Mouse (Mus musculus): ENCODE results near the gene Wsb1. TPM values are rescaled to one million over a fixed set of nuclear protein-coding genes. Genes with fewer than 3 reads are reported as not detected.

Gene Wsb1
- total RNA-seq, 2 experiments from 2014 or later = 85.9 to 87.5 TPM

GRCm38 (mm10) chr11:79209113-79209512, 45.4 kb downstream of the Wsb1 start:
- no peak for DNase-seq (ENCODE audit: extremely low spot score in 1 of 2, low spot score in 2 of 2)
- intact Hi-C loops (cut with DNase I) = no loop called here
- Histone ChIP-seq H3K27ac (no peak overlapping the region), H3K4me3 (no peak overlapping the region)
- no peak for TF ChIP-seq CTCF (IDR thresholded peaks at IDR 0.05)

DNA sequence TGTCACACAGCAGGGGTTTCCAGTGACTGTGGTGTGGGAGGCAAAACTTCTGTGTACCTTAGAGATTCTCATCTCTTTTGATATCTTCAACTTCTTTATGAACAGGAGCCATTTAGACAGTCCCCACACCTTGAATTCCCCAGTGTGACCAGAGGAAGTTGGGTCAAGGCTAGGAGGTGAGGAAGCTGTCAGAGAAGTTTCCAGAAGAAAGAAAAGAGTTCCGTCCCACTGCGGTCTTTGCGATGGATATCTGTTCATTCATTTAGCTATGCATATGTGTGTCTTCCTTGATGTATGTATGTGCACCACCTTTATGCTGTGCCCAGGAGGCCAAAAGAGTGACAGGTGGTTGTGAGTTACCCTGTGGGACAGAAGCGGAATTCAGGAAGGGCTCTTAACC, 46.0 kb downstream of the Wsb1 start:
- Histone ChIP-seq H3K27ac (no peak overlapping the region), H3K4me3 (no peak overlapping the region)
- intact Hi-C loops (cut with DNase I) = no loop called here
- no peak for TF ChIP-seq CTCF (IDR thresholded peaks at IDR 0.05)
- no peak for DNase-seq (ENCODE audit: extremely low spot score in 1 of 2, low spot score in 2 of 2)

- DNase-seq (ENCODE audit: extremely low spot score in 1 of 2, low spot score in 2 of 2) = no peak
- intact Hi-C loops (cut with DNase I) = no loop called here
- no peak overlapping the region for H3K4me3 ChIP-seq
- no peak overlapping the region for H3K27ac ChIP-seq
- no peak for TF ChIP-seq CTCF (IDR thresholded peaks at IDR 0.05)
These were observed 46.8 kb downstream of the Wsb1 start for GRCm38 (mm10) chr11:79207691-79208090.

GRCm38 (mm10) chr11:79204444-79204843, 50.0 kb downstream of the Wsb1 start:
- Histone ChIP-seq H3K27ac (no peak overlapping the region), H3K4me3 (no peak overlapping the region)
- intact Hi-C loops (cut with DNase I) = no loop called here
- no peak for TF ChIP-seq CTCF (IDR thresholded peaks at IDR 0.05)
- DNase-seq (ENCODE audit: extremely low spot score in 1 of 2, low spot score in 2 of 2) = no peak

DNA sequence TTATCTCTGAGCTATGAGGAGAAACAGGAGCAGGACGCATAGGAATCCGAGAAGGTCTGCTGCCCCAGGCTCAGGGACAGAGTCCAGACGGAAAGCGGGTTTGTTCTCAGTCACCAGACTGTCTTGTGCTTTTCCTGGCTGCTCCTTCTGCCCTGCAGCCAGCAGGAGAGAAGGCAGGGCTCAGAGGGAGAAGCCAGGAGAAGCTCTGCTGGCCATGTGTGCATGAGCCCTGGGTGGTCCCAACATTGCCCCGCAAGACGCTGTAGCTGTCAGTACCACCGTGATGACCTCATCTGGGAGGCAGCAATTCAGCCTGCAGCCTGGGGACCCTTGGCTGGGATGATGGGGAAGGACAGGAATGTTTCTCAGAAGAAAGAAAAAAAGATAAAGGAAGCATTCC, 54.0 kb downstream of the Wsb1 start:
- no peak for TF ChIP-seq CTCF (IDR thresholded peaks at IDR 0.05)
- Histone ChIP-seq H3K4me3 (no peak overlapping the region), H3K27ac (no peak overlapping the region)
- intact Hi-C loops (cut with DNase I) = no loop called here
- no peak for DNase-seq (ENCODE audit: extremely low spot score in 1 of 2, low spot score in 2 of 2)

DNA sequence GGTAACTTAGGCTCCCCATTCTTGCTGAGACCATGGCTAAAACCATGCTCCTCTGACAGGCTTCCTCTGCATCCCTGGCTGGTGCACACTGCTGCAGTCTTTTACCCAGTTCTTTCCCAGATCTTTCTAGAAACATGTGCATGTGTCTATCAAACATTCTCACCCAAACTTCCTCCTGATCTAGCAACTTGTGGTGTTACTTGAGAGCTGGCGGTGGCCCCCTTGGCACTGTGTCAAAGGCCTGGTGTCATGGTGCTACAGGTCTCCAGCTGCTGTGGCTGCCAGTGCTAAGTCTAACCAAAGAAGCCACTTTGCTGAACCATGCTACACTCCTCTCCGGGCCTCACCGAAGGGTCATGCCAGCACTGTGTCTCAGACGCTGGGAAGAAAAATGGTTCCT, 55.9 kb downstream of the Wsb1 start:
- Histone ChIP-seq H3K27ac (no peak overlapping the region), H3K4me3 (no peak overlapping the region)
- TF ChIP-seq CTCF (IDR thresholded peaks at IDR 0.05) = no peak
- no peak for DNase-seq (ENCODE audit: extremely low spot score in 1 of 2, low spot score in 2 of 2)
- intact Hi-C loops (cut with DNase I) = no loop called here

- intact Hi-C loops (cut with DNase I) = no loop called here
- TF ChIP-seq CTCF (IDR thresholded peaks at IDR 0.05) = no peak
- H3K4me3 ChIP-seq = no peak overlapping the region
- no peak overlapping the region for H3K27ac ChIP-seq
- no peak for DNase-seq (ENCODE audit: extremely low spot score in 1 of 2, low spot score in 2 of 2)
These were observed 56.6 kb downstream of the Wsb1 start for GRCm38 (mm10) chr11:79197846-79198235.

- intact Hi-C loops (cut with DNase I) = no loop called here
- no peak for DNase-seq (ENCODE audit: extremely low spot score in 1 of 2, low spot score in 2 of 2)
- Histone ChIP-seq H3K4me3 (no peak overlapping the region), H3K27ac (no peak overlapping the region)
- TF ChIP-seq CTCF (IDR thresholded peaks at IDR 0.05) = no peak
These were observed 57.3 kb downstream of the Wsb1 start for GRCm38 (mm10) chr11:79196876-79197845.

GRCm38 (mm10) chr11:79196196-79196869, 58.1 kb downstream of the Wsb1 start:
- no peak overlapping the region for H3K27ac ChIP-seq
- no peak for TF ChIP-seq CTCF (IDR thresholded peaks at IDR 0.05)
- DNase-seq (ENCODE audit: extremely low spot score in 1 of 2, low spot score in 2 of 2) = no peak
- intact Hi-C loops (cut with DNase I) = no loop called here
- no peak overlapping the region for H3K4me3 ChIP-seq

- Histone ChIP-seq H3K27ac (no peak overlapping the region; the same call in 1 of the 2 replicates), H3K4me3 (no peak overlapping the region)
- TF ChIP-seq CTCF (IDR thresholded peaks at IDR 0.05) = peak; percentile 55
- intact Hi-C loops (cut with DNase I) = no loop called here
- no peak for DNase-seq (ENCODE audit: extremely low spot score in 1 of 2, low spot score in 2 of 2)
These were observed 62.3 kb downstream of the Wsb1 start for GRCm38 (mm10) chr11:79192176-79192575.

- intact Hi-C loops (cut with DNase I) = no loop called here
- Histone ChIP-seq H3K27ac (peak overlapping the region; percentile 50), H3K4me3 (no peak overlapping the region)
- TF ChIP-seq CTCF (IDR thresholded peaks at IDR 0.05) = no peak
- DNase-seq (ENCODE audit: extremely low spot score in 1 of 2, low spot score in 2 of 2) = peak in 1 of 2 experiments; percentile 32
These were observed 63.3 kb downstream of the Wsb1 start for GRCm38 (mm10) chr11:79191214-79191613.

DNA sequence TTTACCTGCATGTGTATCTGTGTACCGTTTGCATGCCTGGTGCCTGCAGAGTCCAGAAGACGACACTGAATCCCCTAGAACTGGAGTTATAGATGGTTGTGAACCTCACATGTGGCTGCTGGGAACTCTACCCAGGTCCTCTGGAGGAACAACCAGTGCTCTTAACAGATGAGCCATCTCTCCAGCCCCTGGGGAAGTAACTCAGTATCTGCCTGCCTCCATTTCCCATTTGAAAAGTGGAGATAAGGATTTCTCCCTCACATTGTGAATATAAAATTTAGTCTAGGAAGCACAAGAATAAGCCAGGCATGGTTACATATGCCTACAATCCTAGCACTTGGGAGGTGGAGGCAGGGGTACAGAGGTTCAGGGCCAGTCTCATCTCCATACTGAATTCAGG, 64.2 kb downstream of the Wsb1 start:
- Histone ChIP-seq H3K4me3 (no peak overlapping the region), H3K27ac (no peak overlapping the region)
- intact Hi-C loops (cut with DNase I) = no loop called here
- no peak for DNase-seq (ENCODE audit: extremely low spot score in 1 of 2, low spot score in 2 of 2)
- TF ChIP-seq CTCF (IDR thresholded peaks at IDR 0.05) = no peak

Other genes with a start within 250 kb of the Wsb1 start
- 10 to 100 TPM; 57.2 to 59.8 TPM for gene Ksr1, start 108.3 kb downstream of the Wsb1 start, total RNA-seq (2021)
- gene Gm9964, start 42.2 kb upstream of the Wsb1 start, total RNA-seq (2021) = under 1 TPM; 0.68 TPM
- 100 to 1,000 TPM; 129 to 131 TPM for gene Nf1, start 85.0 kb upstream of the Wsb1 start, total RNA-seq (2021)
- gene Omg, start 249.4 kb upstream of the Wsb1 start, total RNA-seq (2021) = 100 to 1,000 TPM in 1 of 2 experiments, 10 to 100 TPM in 1; 95.1 to 116 TPM

Measured in left cerebral cortex, adult 2 months (tissue).